Mouse (Mus musculus) hindbrain, embryonic 10.5 days (tissue): Measurements from ENCODE around the gene Tespa1. TPM values are rescaled to one million over a fixed set of nuclear protein-coding genes. Genes with fewer than 3 reads are reported as not detected.
"Not testable (repeated sequence)": the region's sequence is repeated elsewhere in the genome, so short reads cannot be mapped to it uniquely, and the experiment has no call there.

Experiments used
- DNase-seq: peaks from one replicate; pipeline ENCODE4 v3.0.0-alpha.2; 2017; ENCODE audit warnings: low spot score
- H3K27ac ChIP-seq: fragments of 300-500 bp; sonication (generic); 2 replicates; pipeline ENCODE4 v1.5.1; 2016; ENCODE audit warnings: mild to moderate bottlenecking, moderate library complexity
- H3K27me3 ChIP-seq: fragments of 300-500 bp; sonication (generic); 2 replicates; pipeline ENCODE4 v1.6.1; 2016; ENCODE audit warnings: mild to moderate bottlenecking; ENCODE audit not compliant: poor library complexity, insufficient read depth, severe bottlenecking
- H3K36me3 ChIP-seq: fragments of 300-500 bp; sonication (generic); 2 replicates; pipeline ENCODE4 v1.6.1; 2016; ENCODE audit warnings: mild to moderate bottlenecking, moderate library complexity
- H3K4me1 ChIP-seq: fragments of 300-500 bp; sonication (generic); replicated peaks from 2 replicates; pipeline ENCODE4 v1.6.1; 2016; ENCODE audit warnings: mild to moderate bottlenecking
- H3K4me3 ChIP-seq: fragments of 300-500 bp; sonication (generic); 2 replicates; pipeline ENCODE4 v1.5.1; 2016; ENCODE audit warnings: mild to moderate bottlenecking, moderate library complexity
- H3K9me3 ChIP-seq: fragments of 300-500 bp; sonication (generic); 2 replicates; pipeline ENCODE4 v1.6.1; 2016; ENCODE audit warnings: mild to moderate bottlenecking, moderate library complexity
- WGBS: fragments of 180-500 bp; shearing (Covaris S2); methylation state at CpG from one replicate; pipeline ENCODE4 v1.1.7; 2016; 5-methylcytosine and 5-hydroxymethylcytosine counted together
- polyA plus RNA-seq: library from polyadenylated mRNA; unstranded; fragments of >200 nt; fragmentation: Nextera tagmentation; extraction: Ambion mirVana; gene quantifications from 2 replicates; pipeline ENCODE4 v1.2.1, GENCODE M21; 2016

Tespa1 gene
- not detected in 2 replicates for polyA plus RNA-seq

DNA sequence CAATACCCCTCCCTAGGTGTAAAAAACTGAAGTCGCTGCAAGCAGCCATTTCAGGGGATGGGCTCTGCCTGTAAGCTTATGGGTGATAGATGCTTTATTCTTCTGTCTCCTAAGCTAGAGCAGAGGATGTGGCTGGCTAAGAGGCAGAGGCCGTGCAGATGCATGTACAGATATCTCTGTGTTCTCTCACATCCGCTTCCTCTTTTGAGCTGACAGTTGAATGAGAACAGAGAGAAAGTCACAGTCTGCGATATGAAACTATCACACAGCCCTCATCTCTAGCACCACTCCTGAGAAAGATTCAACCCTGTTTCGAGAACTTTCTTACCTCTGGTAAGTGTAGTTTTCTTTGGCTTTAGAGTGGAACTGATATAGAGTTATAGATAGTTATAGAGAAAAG, at the start of gene Tespa1:
Tespa1 (plus strand) TSS at position 234 of the 400 bp plus-strand sequence.
- Histone ChIP-seq H3K27ac (no peak within 1 kb of the TSS), H3K36me3 (no peaks in the 10 kb centered on the region), H3K9me3 (no peaks in the 10 kb centered on the region), H3K27me3 (no peaks in the 10 kb centered on the region), H3K4me1 (no peaks in the 10 kb centered on the region), H3K4me3 (no peak within 1 kb of the TSS)
- DNase-seq: no peak
- WGBS: 87% methylated on average over 5 of the region's 5 CpGs

- Histone ChIP-seq H3K9me3 (no peaks in the 10 kb centered on the region), H3K4me3 (peak overlapping the region; percentile 11; the same call in 1 of the 2 replicates), H3K27ac (no peak overlapping the region), H3K27me3 (no peaks in the 10 kb centered on the region), H3K36me3 (0 out of 2 replicates have a peak, but pooled peaks cover 3% of the 10 kb centered on the region), H3K4me1 (peaks cover 9% of the 10 kb centered on the region)
- DNase-seq: no peak
- 75% methylated on average over 2 of the region's 2 CpGs for WGBS
Measured at GRCm38 (mm10) chr10:130275759-130276158, 46.9 kb upstream of the Tespa1 start.

DNA sequence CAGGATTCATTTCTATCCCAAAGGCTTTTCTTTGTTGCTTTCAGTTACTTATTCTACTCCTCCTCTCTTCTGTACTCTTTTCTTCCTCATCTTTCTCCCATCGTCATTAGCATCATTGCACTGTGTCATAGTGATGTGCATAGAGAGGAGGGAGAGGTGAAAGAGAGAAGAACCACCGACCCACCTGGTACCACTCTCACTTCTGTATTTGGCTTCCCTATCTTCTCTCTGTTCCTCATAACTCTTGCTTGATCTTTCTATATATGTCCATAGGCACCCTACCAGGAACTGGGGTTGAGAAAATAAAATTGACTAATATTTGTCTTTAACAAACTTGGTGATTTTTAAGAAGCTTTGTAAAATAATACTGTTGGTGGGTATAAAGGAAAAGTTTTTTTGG, 46.2 kb upstream of the Tespa1 start:
- Histone ChIP-seq H3K27me3 (no peaks in the 10 kb centered on the region), H3K4me1 (peaks cover 11% of the 10 kb centered on the region), H3K36me3 (no peaks in the 10 kb centered on the region), H3K4me3 (peak overlapping the region; percentile 11; the same call in 1 of the 2 replicates), H3K27ac (no peak overlapping the region), H3K9me3 (no peaks in the 10 kb centered on the region)
- DNase-seq: no peak
- WGBS: 83% methylated on average over 2 of the region's 2 CpGs

GRCm38 (mm10) chr10:130280066-130280465, 42.6 kb upstream of the Tespa1 start, which contains the start of gene Neurod4:
Gene Neurod4, minus strand, starts transcription at chr10:130280240.
- Histone ChIP-seq H3K4me3 (peak within 1 kb of the TSS; percentile 43), H3K36me3 (no peaks in the 10 kb centered on the region), H3K27ac (peak within 1 kb of the TSS; percentile 40; the same call in 1 of the 2 replicates), H3K27me3 (no peaks in the 10 kb centered on the region), H3K9me3 (no peaks in the 10 kb centered on the region), H3K4me1 (peaks cover 20% of the 10 kb centered on the region)
- under 1% methylated on average over 7 of the region's 7 CpGs for WGBS
- peak; percentile 66 for DNase-seq

DNA sequence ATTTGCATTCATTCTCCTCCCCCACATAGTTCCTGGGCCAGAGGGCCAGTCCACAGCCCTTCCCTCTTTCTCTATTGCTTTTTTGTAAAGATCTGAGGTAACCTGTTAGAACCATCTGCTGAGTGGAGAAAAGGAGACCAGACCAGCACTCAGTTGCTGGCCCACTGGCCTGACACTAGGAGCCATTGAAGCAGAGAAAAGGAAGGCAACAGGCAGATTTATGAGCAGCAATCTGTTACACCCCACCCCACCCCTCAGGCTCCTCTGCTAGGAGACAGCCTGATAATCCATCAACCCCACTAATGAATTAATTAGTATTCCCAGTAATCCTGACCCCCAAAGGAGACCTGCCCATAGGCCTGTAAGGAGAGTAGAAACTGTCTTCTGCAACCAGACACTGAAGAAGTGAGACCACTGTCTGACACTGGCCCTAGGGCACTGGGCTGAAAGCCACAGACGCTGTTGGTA, 40.7 kb upstream of the Tespa1 start:
- H3K27me3 ChIP-seq: no peaks in the 10 kb centered on the region
- H3K27ac ChIP-seq: 0 out of 2 replicates have a peak overlapping the region, but pooled peaks have one; percentile 18

GRCm38 (mm10) chr10:130287201-130287600, 35.5 kb upstream of the Tespa1 start:
- Histone ChIP-seq H3K4me1 (peaks cover 2% of the 10 kb centered on the region), H3K27ac (no peak overlapping the region), H3K27me3 (no peaks in the 10 kb centered on the region), H3K9me3 (no peaks in the 10 kb centered on the region), H3K4me3 (no peak overlapping the region), H3K36me3 (no peaks in the 10 kb centered on the region)
- 63% methylated on average over 1 of the region's 1 CpGs for WGBS
- no peak for DNase-seq

More for the DNA sequence above, 40.7 kb upstream of the Tespa1 start:
- Histone ChIP-seq H3K9me3 (no peaks in the 10 kb centered on the region), H3K36me3 (no peaks in the 10 kb centered on the region), H3K4me3 (no peak overlapping the region), H3K4me1 (peaks cover 20% of the 10 kb centered on the region)
- peak; percentile 33 for DNase-seq
- 20% methylated on average over 1 of the region's 1 CpGs for WGBS

DNA sequence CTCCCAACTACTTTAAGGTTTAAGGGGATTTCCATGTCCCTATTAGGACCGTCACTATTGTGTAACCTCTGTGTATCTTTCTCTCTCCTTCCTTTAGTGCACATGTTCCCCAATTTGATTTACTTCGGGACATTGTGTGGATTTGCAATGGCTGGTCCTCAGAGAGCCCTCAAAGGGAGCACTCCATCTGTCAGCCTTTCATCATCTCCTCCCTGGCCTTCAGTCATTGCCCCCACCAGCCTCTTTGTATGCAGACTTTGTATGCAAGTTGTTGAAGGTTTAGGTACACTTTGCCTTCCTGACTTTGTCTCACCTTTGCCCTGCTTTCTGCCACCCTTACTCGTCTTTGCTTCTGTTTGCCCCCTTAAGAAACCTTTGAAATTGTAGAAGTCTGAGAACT, 34.7 kb upstream of the Tespa1 start:
- H3K4me3 ChIP-seq: no peak overlapping the region
- peak overlapping the region; percentile 35; the same call in 1 of the 2 replicates for H3K27ac ChIP-seq
- no peaks in the 10 kb centered on the region for H3K9me3 ChIP-seq
- no peaks in the 10 kb centered on the region for H3K36me3 ChIP-seq
- no peak for DNase-seq
- H3K27me3 ChIP-seq: no peaks in the 10 kb centered on the region
- H3K4me1 ChIP-seq: no peaks in the 10 kb centered on the region
- WGBS: 43% methylated on average over 3 of the region's 3 CpGs

- peak; percentile 25 for DNase-seq
- H3K9me3 ChIP-seq: no peaks in the 10 kb centered on the region
- WGBS: 12% methylated on average over 3 of the region's 3 CpGs
- H3K27me3 ChIP-seq: no peaks in the 10 kb centered on the region
- H3K36me3 ChIP-seq: no peaks in the 10 kb centered on the region
- peaks cover 14% of the 10 kb centered on the region for H3K4me1 ChIP-seq
- H3K27ac ChIP-seq: peak overlapping the region; percentile 70
- no peak overlapping the region for H3K4me3 ChIP-seq
Measured at GRCm38 (mm10) chr10:130293741-130294408, 28.8 kb upstream of the Tespa1 start.

GRCm38 (mm10) chr10:130298748-130299147, 23.9 kb upstream of the Tespa1 start:
- 18% methylated on average over 4 of the region's 4 CpGs for WGBS
- not testable (repeated sequence) for H3K9me3 ChIP-seq, H3K4me3 ChIP-seq, DNase-seq, H3K36me3 ChIP-seq, H3K27me3 ChIP-seq, H3K27ac ChIP-seq, H3K4me1 ChIP-seq

DNA sequence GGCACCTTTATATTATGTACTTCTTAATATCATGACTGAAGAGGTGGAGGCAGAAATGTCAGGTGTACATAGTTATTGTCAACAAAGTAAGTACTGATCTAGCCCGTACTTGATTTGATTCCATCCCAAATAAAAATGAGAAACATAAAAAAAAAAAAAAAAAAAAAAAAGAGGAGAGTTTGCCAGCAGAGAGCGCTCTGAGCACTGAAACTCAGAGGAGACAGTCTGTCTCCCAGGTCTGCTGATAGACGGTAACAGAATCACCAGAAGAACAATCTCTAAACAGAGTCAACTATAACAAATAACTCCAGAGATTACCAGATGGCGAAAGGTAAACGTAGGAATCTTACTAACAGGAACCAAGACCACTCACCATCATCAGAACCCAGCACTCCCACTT, 18.5 kb upstream of the Tespa1 start:
- WGBS: 74% methylated on average over 4 of the region's 5 CpGs
- H3K27me3 ChIP-seq, H3K27ac ChIP-seq, H3K4me3 ChIP-seq, H3K9me3 ChIP-seq, H3K36me3 ChIP-seq, H3K4me1 ChIP-seq, DNase-seq: not testable (repeated sequence)

DNA sequence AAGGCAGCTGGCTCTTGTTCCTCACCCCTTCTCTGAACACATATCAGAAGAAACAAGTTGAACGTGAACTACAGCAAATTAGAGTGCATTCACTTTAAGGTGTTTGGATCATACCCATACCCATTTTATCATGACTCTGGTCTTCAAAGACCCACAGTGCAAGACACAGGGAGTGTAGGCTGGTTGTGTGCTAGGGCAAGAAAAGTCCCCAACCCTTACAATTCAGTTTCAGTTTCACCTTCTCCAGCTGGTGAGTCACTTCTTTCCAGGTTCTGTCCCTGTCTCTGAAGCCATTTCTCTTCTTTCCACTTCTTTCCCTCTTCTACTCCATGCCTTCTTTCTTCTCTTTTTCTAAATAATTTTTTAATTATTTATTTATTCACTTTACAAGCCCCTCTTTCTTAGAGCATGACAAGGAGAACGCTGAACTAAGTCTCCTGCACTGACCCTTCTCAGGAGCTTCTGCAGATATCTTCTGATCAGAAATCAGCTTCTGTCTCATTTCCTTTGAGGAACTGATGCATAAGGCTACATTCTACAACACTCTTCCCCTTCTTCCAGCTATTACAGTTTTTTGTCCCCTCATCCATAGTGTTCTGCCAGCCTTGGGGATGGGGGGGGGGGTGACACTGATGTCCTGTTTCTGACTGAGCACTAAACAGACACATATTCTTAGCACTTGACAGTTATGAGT, 11.0 kb upstream of the Tespa1 start:
- H3K27me3 ChIP-seq: no peaks in the 10 kb centered on the region
- WGBS: 83% methylated on average over 2 of the region's 2 CpGs
- no peak overlapping the region for H3K27ac ChIP-seq
- H3K9me3 ChIP-seq: no peaks in the 10 kb centered on the region
- DNase-seq: no peak
- no peaks in the 10 kb centered on the region for H3K4me1 ChIP-seq
- H3K4me3 ChIP-seq: no peak overlapping the region
- H3K36me3 ChIP-seq: no peaks in the 10 kb centered on the region

GRCm38 (mm10) chr10:130313531-130313930, 9.1 kb upstream of the Tespa1 start:
- peak; percentile 10 for DNase-seq
- Histone ChIP-seq H3K27ac (no peak overlapping the region), H3K4me3 (no peak overlapping the region), H3K9me3 (no peaks in the 10 kb centered on the region), H3K27me3 (no peaks in the 10 kb centered on the region), H3K36me3 (no peaks in the 10 kb centered on the region), H3K4me1 (no peaks in the 10 kb centered on the region)
- WGBS: 71% methylated on average over 1 of the region's 1 CpGs
